Mouse (Mus musculus) urinary bladder, postnatal 10 days (tissue): ENCODE measurements around the gene Cd300lf.

Experiments used
- DNase-seq: peaks from one replicate; pipeline ENCODE4 v3.0.0; 2022; ENCODE audit warnings: low spot score

The Cd300lf gene

DNA sequence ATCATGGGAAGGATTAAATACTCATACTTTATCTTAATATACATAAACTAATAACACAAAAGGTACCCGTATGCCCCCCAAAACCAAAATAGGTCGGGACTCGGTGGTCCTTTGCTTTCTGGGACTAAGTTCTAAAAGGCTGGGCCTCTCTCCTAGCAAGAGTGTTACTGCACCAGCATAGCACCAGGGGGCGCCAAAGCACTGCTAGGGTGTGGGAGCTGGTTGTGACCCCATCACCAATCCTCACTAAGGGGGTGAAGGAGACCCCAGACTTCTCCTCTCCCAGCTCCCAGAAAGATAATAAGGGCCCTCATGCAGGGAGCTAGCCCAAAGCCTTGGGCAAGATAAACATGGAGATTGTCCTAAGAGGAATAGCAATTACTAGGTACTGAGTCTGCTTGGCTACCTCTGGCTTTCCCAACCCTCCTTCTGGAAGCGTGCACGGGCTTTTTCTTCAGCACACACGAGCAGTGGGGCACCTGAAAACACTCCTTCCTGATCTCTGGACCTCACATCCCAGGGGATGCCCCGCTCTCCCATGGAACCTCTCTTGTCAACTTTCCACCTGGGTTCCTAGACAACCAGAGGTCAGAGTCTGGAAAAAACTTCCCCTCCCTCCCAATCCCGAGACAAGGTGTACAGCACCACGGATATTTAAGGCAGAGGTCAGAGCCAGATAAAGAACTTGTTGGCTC is 27.2 kb upstream of the Cd300lf start:
- no peak for DNase-seq

DNA sequence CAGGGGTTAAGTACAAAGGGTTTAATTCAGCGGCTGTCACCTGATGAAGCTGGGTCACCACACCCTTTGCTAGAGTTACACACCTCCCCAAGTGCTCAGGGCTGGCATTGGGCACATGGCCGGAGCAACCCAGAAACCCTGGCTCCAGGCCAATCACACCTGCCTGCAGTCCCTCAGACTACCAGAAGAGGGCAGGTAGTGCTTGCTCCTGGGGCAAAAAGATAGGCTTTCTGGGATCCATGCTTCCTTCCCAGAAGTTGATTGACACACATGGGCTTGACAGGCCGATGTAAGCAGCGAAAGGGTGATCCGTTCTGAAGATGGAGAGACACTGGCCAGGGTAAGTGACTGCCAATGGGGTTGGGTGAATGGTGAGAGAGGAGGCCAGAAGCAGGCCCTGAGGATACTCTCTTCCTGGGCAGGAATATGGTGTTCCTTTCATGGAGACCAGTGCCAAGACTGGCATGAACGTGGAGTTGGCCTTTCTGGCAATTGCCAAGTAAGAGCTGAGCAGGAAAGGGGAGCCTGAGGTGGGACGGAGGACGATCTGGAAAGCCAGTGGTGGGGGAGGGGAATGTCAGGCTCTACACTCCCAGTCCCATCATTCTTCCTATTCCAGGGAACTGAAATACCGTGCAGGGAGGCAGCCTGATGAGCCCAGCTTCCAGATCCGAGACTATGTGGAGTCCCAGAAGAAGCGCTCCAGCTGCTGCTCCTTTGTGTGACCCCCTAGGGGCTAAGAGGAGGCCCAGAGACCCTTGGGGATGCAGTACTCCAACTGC is 26.4 kb upstream of the Cd300lf start:
- no peak for DNase-seq

DNA sequence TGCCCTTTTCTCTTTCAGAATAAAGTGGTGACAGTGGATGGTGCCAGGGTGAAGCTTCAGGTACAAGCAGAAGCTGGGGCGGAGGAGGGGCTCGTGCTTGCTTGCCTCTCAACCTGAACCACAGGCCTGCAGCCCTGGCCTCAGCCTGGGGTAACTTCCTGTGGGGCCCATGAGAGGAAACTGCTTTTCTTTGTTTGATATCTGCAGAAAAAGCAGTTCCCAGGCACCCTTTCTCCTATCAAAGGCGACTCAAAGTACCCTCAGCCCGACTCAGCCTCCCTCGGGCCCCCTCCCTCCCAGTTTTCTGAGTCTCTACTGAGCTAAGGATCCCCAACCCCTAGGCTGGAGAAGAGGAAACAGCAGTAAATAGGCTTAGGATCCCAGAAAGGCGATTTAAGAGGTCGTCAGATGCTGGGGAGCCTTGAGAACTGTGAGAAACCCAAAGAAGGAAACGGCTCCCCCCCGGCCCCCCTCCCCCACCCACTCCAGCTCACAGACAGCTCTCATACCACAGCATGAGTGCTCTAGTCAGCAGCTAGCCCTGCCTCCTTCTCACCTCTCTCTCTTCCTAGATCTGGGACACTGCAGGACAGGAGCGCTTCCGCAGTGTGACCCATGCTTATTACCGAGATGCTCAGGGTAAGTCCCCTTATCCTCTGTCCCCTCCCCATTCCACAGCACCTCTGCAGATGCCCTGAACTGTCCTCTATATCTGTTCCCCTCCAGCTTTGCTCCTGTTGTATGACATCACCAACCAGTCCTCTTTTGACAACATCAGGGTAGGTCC is 24.3 kb upstream of the Cd300lf start:
- DNase-seq, result no peak

DNA sequence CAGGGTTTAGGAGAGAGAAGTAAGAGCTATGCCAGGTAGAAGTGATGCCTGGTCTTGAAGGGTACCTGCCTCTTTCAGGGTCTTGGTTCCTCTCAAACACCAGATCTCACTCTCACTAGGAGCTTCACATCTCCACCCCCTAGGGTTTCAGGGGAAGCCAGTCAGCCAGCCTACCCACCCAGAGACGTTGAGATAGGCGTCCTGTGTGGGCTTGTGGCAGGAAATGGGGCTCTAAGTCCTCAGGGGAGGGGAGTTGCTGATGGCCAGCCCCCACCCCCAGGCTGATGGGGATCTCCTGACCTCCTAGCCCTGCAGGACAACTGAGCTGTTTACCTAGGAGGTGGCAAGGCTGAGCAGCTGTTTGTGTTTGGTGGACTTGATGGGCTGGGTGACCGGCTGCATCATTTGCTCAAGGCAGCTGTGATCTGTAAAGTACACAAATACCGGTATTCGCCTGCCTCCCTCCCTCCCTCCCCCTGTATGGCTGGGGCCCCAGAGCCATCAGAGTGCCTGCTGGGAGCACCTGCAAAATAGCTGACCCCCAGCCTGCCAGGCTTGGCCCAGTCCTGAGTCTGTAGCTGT is 21.4 kb upstream of the Cd300lf start:
- no peak for DNase-seq

DNA sequence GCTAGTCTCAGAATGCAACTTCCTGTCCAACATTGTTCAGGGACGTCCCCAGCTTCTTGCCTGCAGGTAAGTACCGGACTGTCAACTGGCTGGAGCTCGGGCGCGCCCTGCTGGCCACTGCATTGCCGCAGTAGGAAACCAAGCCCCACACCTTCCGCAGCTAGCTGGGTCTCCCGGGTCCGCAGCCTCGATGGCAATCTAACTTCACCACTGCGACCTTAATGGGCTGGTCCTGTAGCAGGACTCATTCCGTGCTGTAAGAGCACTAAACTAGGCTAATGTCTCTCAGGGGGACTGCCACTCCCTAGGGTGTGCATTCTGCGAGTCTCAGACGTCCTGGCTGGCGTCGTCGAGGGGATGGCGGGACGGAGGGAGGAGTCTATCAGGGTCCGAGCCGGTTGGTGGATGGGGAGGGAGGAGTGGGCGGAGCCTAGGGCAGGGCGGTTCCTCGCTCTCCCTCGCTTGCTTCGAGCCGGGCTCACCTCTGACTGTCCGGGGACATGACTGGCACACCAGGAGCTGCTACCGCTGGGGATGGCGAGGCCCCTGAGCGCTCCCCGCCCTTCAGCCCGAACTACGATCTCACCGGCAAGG is 20.0 kb upstream of the Cd300lf start:
- DNase-seq, result no peak

DNA sequence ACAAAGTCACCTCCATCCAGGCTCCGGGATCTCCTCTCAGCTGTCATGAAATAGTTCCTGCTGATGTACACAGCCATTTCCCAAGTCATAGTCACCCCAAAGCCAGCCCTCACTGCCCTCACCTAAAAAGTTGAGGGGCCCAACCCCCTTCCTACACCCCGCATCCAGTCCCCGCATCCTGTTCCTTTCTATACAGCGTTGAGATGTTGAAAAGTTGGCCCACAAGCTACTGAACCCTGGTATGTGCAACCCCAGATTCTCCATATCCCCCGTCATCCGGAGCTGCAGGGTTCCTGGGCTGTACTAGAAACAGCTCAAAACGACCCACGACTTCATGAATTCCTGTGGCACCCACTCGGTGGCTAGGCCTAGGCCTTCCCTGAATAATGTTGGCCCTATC is 19.3 kb upstream of the Cd300lf start:
- DNase-seq, result no peak

DNA sequence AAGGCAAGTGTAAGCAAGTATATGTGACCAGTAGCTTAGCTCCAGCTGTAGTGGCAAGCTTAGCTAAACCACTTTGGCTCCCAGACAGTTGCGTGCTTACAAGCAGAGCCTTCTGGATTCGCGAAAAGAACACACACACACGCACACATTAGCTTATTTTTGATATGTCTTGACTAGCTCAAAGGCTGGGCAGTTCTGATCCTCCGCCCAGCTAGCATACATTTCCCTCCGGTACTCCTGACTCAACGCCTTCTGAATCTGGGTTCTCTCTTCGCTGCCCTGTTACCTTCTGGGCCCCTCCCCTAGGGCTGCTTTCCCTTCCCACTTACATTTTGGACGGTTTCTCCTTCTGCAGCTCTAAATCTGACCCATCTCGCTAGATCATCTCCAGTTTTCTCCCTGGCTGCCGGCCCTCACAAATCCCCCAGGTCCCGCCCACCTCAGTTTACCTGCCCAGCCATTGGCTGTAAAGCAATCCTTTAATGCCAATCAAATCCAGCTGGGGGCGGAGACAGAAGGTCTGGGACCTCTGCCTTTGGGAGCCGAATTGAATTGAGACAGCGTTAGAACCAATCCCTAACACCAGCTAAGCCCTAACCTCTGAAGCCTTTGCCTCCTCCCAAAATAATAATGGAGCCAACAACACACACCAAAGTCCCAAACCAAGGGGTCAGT is 18.1 kb upstream of the Cd300lf start:
- DNase-seq, result no peak

DNA sequence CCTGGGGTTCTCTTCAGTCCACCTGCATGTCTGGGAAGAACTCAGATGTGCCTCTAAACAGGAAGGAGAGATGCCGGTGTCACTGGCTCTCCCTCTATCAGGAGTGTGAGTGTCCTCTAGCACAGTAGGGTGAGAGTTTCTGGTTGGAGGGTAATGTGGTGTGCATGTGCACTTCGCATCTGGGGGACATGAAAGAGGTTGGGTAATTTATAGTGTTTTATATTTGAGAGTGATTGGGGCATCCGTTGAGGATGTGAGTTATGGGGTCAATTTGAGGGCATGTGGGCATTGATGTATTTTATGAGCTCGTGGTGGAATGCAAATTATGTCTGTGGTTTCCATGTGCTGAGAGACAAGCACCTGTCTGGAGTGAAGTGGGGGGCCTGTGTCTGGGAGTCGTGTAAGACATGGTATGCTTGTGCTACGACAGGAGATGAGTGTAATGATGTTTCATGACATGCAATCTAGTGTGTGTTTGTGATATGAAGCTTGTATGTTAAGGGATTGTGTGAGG is 17.0 kb upstream of the Cd300lf start:
- no peak for DNase-seq

DNA sequence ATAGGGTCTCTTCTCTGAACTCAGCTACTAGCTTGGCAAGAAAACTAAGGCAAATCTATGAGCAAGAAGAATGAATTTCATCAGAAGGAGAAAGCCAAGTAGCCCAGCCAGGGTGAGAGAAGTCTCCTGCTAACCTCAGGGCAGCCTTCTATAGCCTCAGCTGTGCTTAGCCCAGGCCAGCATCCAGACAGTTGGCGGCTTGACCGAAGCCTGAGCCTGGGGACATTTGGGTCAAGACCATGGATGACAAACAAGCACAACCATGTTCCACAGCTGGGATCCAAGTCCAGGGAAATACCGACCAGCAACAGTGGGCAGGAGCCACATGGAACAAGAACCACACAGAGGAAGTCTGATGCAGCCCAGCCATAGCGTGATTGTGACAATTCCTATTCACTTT is 14.0 kb upstream of the Cd300lf start:
- no peak for DNase-seq

DNA sequence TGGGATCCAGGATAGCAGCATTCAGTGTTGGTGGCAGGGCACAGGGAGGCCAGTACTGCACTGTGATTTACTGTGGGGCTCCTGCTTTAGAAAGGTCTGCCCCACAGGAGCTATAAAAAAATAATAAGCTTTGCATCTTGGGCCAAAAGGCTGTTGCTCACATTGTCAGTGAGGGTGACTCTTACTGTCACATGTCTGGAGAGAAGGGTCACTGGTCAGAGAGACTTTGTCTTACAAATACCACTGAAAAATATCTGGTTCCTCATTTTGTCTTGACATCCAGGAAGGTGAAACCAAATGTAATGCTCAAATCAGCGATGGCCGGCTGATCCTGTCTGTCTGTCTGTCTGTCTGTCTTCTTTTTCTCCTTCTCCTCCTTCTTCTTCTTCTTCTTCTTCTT is 8.2 kb upstream of the Cd300lf start:
- no peak for DNase-seq

DNA sequence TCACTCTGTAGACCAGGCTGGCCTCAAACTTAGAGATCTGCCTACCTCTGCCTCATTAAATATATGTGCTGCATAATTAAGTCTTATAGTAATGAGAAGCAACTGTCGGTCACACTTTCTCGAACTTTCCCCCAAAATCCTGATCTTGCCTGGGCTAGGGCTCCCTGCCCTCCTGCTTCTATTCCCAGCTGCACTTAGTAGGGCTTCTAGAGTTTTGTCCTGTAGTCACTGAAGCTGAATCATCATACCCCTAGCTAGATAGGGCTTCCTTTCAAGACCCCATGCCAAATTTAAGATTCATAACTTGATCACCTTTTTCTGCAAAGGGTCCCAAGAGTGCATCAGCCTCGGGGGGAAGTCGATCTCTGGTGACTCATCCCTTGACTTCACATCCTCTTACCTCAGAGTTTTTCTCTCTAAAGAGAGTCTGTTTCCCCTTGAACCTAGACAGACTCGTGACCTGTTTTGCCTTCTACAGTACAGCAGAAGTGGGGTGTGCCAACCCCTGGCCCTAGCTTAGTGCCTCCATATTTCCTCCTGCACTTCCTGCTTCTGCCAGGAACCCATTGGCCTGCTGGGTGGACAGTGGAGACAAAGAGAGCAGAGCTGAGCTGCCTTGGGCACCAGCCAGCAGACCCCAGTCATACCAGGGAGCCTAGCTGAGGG is 4.9 kb upstream of the Cd300lf start:
- DNase-seq, result no peak

DNA sequence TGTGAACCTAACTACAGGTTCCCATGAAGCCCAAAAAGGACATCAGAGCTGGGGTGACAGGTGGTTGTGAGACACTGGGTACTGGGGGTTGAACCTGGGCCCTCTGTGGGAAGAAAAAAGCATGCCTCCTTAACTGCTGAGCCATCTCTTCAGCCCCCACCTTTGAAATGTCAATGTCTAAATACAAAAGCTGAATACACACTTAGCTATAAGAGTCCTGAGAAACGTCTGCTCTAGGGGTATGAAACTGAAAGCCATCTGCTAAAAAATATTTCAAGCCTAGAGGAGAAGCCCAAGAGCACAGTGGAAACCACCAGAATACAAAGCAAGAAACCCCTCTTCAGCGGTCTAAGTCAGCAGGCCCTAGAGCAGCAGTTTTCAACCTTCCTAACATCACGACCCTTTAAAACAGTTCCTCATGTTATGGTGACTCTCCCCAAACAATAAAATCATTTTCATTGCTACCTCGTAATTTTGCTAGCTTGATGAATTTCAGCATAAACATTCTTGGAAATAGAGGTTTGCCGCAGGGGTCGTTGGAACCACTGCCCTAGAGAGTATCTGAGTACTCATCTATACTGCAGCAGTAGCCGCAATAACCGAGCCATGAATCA is 1.9 kb downstream of the Cd300lf start:
- no peak for DNase-seq

DNA sequence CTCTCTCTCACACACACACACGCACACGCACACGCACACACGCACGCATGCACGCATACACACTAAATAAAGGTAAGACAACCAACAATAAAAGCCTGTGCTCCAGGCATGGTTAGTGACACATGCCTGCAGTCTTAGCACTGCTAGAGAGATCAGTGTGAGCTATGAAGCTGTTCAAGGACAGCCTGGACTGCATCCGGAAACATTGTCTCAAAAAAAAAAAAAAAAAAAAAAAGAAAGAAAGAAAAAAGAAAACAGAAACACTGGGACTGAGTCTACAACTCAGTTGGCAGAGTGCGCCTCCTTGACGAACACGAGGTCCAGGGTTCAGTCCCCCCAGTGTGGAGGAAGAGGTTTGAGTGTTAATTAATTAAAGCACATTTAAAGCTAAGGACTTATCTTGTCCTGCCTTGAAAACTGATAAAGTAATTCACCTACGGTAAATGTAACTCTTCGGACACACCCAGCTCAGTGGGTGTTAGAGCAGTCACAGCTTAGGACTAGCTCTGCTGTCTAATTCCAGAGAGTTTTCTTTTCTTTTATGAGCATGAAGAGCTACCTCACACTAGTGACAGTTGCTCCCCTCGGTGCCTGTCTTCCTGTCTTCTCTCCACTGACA is 4.2 kb downstream of the Cd300lf start:
- no peak for DNase-seq

DNA sequence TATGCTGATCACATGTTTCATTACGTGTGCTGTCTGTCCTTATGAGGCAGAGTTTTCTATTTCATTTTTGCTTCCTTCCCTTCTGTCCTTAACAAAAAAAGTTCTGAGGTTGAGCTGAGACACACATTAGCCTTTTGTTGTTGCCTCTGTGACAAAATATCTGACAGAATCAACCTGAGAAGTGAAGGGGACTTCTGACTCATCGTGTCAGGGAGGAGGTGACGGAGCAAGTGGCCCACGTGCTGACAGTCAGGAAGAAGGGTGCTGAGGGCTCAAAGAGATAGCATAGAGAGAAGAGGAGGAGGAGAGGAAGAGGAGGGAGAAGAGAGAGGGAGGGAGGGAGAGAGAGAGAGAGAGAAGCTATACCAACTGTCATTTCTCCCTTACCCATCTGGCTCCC is 5.3 kb downstream of the Cd300lf start:
- no peak for DNase-seq

DNA sequence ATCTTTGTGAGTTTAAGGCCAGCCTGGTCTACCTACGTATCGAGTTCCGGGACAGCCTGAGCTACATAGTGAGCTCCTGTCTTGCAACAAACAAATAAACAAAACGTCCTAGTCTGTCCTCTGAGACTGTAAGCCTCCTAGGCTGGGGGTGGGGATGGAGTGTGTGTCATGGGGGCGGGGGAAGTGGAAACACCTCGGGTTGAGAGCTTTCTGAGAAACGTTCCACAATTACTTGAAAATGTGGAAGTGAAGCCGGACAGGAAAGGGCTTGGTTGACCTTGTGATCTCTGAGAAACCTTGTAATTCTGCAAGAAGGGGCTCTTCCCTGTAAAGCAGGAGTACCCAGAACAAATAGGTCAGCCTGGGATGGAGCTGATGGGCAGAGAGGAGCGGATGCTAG is 14.4 kb downstream of the Cd300lf start:
- DNase-seq, result no peak

DNA sequence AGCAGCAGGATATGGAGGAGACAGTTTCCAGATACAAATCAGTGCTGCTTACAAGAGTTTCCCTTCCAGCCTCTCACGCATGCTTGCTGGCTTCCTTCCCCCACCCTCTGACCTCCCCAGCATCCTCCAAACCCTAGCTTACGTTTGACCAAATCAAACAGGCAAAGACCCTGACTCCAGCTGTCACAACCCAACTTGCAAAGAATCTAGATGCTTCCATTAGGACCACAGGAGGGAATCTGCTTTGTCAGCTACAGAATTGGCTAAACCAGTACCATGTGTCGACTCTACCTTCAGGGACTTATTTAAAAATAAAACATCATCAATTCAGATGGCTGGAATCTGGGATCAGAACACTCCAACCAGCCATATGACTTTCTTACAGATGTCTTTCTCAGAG is 21.6 kb downstream of the Cd300lf start:
- no peak for DNase-seq

DNA sequence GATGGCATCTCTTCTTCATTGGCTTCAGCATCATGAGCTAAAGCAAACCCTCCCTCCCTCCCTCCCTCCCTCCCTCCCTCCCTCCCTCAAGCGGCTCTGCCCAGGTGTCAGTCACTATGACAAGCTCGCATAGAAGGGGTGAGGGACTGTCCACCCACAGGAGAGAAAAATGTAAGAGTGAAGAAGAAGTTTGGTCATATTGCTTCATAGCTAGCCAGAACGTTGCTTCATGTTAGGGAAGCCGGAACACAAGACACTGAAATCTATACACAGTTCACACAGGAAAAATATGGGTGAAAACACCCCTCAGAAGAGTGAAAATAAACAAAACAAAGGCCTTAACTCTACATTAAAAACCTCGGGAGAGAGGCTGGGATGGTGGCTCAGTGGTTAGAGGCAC is 23.5 kb downstream of the Cd300lf start:
- DNase-seq, result no peak

DNA sequence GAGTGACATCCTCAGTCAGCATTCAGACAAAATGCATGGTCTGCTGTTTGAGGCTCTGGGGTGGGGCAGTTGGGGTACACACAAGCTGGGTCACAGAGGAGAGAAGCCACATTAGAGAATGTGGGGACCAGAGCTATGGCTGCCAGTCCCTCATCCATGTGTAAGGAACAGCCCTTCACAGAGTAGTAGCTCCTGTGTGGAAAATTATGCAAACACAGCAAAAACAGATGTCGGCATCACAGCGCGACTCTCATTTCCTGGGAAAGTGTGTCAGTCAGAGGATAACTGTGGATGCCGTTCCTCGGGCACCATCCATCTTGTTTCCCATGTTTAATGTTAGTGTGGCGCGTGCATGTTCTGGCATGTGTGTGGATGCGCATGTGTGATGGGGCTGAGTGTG is 25.6 kb downstream of the Cd300lf start:
- no peak for DNase-seq

DNA sequence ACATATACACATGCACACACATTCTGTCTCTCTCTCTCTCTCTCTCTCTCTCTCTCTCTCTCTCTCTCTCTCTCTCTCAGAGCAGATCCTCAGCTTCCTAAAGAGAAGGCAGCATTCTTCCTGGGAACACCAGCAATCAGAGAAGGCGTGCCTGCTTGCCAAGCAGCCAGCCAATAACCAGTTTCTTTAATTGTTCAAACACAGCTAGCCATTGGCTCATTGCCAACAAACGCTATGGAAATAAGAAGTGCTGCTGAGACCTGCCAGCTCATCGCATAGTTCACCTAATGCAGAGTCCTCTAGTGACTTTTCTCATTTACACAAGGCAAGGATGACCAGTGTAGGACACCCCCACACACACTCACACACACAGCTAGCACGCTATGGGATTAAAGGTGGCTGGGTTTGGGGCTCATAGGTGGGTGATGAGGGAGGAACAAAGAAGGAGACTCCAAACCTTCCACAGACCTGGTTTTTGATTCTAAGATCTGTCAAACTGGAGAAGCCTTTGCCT is 26.3 kb downstream of the Cd300lf start:
- DNase-seq, result no peak

DNA sequence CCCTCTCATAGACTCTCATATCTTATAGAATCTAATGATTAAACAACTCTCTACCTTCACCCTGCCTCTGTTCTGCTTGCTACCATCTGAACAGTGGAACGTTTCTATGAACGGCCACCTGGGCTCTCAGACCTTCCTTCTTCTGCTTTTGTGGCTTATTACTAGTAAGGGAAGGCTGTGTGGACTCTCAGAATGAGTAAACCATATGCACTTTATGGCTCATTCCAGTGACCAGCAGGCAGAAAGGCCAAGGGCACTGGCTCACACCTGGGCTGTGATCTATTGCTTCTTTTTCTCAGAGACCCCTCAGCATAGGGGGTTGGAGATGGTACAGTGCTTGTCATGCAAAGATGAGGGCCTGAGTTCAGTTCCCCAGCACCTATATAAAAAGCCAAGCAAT is 27.2 kb downstream of the Cd300lf start:
- no peak for DNase-seq
